Mouse (Mus musculus) erythroblast, adult 5-6 weeks (primary cell): ENCODE results near the gene Agpat3. TPM values are rescaled to one million over a fixed set of nuclear protein-coding genes. Genes with fewer than 3 reads are reported as not detected.

Source experiments
- ATAC-seq: replicated peaks from 2 replicates; pipeline ENCODE4 v1.8.0; 2016; ENCODE audit warnings: moderate number of reproducible peaks, mild to moderate bottlenecking, moderate TSS enrichment, inconsistent platforms; ENCODE audit not compliant: poor library complexity, low FRiP score, severe bottlenecking
- total RNA-seq, 2 experiments: library from RNA; stranded (forward) in 1 of 2; stranded (reverse) in 1 of 2; fragments of 150-400 nt in 1 of 2; fragments of 200-764, 138-1000 nt in 1 of 2; gene quantifications; 2 replicates each; pipeline versions ENCODE4 v1.2.3 to v1.2.4; 2015 to 2017; ENCODE audit warnings: low replicate concordance in 2 of 2

Agpat3 gene
- total RNA-seq, 2 experiments from 2014 or later = 2.6 to 5.8 TPM

DNA sequence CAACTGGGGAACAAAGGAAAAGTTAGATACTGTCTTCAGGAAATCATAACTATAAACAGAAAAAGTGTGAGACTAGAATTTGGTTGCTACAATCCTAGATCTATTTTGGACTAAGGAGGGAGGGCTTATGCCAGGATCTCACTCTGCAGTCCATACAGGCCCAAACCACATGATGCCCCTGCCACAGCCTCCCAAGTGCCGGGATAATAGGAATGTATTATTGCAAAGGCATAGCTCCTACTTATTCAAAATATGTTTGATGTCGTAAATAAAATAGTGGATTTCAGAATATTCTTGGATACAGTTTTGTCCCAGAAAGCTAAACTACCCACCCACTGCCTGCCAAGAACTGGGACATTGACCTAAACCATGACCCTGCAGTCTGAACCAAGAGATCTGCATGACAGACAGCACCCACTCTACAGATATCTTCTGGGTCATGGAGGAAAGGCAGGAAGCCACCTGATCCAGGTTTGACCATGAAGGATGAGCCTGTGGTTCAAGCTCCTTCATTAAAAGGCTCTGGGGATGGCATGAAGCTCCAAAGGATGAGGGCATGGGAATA lies 24.2 kb downstream of the Agpat3 start:
- ATAC-seq = no peak

GRCm38 (mm10) chr10:78325916-78326647 lies 26.2 kb downstream of the Agpat3 start:
- ATAC-seq = no peak

DNA sequence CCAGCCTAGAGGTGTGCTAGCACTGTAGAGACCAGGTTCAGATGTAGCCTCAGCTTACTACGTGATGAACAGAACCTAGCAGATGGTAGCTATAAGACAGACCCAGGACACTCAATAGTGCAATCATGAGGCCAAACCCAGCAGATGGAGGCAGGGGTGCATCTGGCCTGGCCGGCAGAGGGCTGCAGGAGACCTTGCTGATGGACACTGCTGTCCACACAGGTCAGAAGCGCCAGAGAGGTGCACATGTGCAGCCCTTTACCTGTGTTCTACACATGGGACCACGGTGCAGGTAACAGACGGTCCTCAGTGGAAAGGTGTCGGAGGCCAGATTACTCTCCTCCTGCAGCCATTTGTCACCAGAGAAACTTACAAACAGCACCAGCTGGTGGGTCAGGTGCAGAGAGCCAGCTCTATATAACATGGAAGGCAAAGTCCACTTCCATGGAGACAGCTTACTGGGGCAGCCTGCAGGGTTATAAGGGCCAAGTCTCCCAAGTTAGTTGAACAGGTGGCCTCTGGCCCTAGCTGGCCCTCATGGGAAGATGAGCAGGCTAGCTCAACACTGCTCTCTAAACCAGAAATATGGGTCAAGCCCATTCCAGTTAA lies 27.6 kb downstream of the Agpat3 start:
- no peak for ATAC-seq

GRCm38 (mm10) chr10:78323214-78323880 lies 28.9 kb downstream of the Agpat3 start:
- ATAC-seq = no peak

DNA sequence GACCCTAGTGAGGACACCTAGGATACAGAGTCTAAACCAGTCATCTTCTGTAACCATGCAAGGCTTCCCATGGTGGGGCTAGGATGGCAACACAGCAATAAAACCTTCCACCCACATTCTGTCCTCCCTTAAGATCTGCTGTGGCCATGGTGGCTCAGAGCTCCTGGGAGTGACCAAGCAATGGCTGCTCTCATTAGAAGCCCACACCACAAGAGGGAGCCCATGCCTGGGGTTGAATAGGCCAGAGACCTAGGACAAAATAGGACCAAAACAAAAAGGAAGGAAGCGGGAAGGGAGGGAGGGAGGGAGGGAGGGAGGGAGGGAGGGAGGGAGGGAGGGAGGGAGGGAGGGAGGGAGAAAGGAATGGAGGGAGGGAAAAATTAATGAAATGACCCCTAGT lies 29.5 kb downstream of the Agpat3 start:
- ATAC-seq = no peak

GRCm38 (mm10) chr10:78321133-78321757 lies 31.0 kb downstream of the Agpat3 start:
- no peak for ATAC-seq

DNA sequence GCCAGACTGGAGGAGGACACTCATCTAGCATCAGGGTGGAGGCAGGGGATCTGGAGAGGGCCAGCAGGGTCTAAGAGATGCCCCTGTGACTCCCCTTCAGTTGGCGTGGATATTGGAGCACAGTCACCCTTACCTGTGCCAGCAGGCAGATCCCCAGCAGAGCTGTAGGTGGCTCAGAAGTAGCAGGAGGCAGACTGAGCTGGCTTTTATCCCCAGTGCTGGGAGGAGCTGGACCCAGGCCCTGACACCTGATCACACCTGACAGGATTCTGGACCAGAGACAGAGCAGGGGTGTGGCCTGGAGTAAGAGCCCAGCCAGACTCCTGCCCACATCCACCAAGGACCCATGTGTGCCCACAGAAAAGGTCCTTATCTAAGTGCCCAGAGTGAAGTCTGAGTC lies 31.8 kb downstream of the Agpat3 start:
- no peak for ATAC-seq

GRCm38 (mm10) chr10:78319940-78320339 lies 32.3 kb downstream of the Agpat3 start:
- ATAC-seq = no peak

DNA sequence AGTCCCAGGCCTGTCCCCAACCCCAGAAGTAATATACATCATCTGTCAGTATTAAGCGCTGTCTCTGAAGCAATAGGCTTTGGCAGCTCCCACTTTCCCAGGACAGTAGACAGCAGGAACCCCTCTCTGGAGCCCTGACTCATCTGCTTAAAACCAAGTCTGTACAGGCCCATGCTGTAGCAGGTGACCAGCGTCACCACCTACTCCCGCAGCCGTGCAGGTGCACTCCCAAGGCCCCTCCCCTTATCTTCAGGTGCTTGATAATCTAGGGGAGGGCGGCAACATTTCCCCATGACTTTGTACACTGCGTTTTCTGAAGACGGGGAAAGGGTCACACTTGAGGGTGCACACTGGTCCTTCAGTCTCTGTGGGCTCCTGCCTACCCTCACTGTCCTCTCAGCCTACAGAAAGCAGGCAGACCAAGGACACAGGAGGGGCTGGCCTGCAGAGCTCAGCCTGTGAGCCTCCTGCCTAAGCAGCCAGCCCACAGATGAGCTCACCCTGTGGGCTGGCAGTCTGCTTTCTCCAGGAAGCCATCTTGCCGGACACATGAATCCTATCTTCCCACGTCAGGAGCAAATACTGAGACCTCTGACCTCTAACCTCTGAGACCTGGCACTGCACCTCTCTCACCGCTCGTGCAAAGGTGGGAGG lies 34.9 kb downstream of the Agpat3 start:
- no peak for ATAC-seq

GRCm38 (mm10) chr10:78316228-78317087 lies 35.8 kb downstream of the Agpat3 start:
- no peak for ATAC-seq

GRCm38 (mm10) chr10:78315145-78315544 lies 37.1 kb downstream of the Agpat3 start:
- ATAC-seq = no peak

GRCm38 (mm10) chr10:78311886-78312635 lies 40.2 kb downstream of the Agpat3 start:
- ATAC-seq = peak; percentile 44; the same call in 1 of the 2 replicates

DNA sequence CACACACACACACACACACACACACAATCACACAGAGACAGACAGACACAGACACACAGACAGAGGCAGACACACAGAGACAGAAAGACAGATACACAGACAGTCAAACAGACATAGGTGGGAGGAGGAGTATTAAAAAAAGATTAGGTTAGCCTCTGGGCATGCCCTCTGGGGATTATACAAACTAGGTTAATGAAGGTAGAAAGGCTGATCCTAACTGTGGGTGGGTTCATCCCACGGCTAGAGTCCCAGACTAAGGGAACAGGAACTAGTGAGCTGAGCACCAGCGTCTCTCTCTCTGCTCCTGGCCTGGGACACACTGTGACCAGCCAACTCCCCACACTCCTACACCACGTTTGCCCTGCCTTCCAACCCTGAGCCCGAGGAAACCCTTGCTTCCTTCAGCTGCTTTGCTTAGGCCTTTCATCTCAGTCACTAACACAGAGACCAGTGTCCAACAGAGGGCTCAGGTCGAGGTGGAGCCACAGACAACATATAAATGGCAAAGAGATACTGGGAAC lies 41.5 kb downstream of the Agpat3 start:
- ATAC-seq = no peak

GRCm38 (mm10) chr10:78308617-78309016 lies 43.7 kb downstream of the Agpat3 start:
- no peak for ATAC-seq

GRCm38 (mm10) chr10:78307391-78307790 lies 44.9 kb downstream of the Agpat3 start:
- no peak for ATAC-seq

DNA sequence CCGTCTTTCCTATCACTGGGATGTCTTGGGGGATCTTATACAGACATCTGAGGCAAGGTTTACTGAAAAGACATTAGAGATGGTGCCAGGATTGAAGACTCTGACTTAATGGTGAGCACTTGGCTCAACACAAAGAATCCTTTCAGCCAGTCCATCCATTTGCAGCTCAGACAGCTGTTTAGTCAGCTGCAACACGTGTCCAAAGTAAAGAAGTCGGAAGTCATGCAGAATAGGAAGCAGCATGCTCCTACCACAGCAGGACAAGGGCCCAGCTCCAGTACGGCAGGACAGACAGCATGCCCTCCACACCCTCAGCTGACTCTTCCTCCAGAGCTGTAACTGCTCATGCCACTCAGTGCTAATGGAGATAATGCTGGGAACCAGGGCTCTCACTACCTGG lies 46.3 kb downstream of the Agpat3 start:
- ATAC-seq = no peak

DNA sequence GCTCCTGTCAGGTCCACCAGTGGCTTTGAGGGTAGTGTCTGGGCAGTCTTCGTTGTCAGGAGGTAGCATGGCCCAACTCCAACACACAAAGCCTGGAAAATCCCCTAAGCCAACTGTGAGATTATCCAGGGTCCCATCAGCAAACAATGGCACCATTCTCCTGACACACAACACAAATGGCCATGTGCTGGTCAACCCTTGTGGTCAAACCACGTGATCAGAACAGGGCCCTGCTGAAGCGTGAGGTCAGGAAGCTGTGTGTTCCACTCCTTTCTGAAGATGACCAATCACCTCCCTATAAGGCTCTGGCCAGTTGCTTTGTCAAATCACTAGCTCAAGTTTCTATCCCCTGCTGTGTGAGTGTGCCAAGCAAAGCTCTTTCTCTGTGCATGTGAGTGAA lies 47.3 kb downstream of the Agpat3 start:
- ATAC-seq = no peak

DNA sequence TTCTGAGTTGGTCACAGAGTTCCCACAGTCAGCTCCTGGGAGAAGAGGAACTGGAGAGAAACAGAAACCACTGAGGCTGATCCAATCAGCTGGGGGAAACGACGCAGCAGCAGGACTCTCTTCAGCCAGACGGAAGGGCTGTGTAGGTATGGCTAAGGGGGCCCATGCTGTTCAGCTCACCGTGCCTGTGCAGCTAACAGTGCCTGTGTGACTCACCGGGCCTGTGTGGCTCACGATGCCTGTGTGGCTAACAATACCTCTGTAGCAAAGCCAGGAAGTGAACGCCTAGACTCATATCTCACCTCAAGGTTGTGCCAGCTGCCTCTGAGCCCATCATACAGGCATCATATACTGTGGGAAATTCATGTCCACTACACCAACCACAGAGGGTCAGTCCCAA lies 48.6 kb downstream of the Agpat3 start:
- ATAC-seq = no peak
